Mouse (Mus musculus) forebrain, embryonic 15.5 days (tissue): ENCODE data around the gene Adat3. TPM values are rescaled to one million over a fixed set of nuclear protein-coding genes. Genes with fewer than 3 reads are reported as not detected.
A peak's percentile ranks its signal among the peaks of the same experiment; 100 is the strongest.

ENCODE experiments used
- ATAC-seq: fragments of 200-750 bp; cut with Nextera tagmentation; replicated peaks from 2 replicates; pipeline ENCODE4 v1.8.0; 2017; ENCODE audit warnings: mild to moderate bottlenecking, moderate TSS enrichment, moderate library complexity
- H3K27ac ChIP-seq: fragments of 300-500 bp; sonication (generic); replicated peaks from 2 replicates; pipeline ENCODE4 v1.5.1; 2015; ENCODE audit warnings: mild to moderate bottlenecking, inconsistent platforms
- H3K27me3 ChIP-seq: fragments of 300-500 bp; sonication (generic); 2 replicates; pipeline ENCODE4 v1.6.1; 2015; ENCODE audit warnings: inconsistent platforms
- H3K36me3 ChIP-seq: fragments of 300-500 bp; sonication (generic); 2 replicates; pipeline ENCODE4 v1.6.1; 2015; ENCODE audit warnings: mild to moderate bottlenecking, inconsistent platforms
- H3K4me1 ChIP-seq: fragments of 300-500 bp; sonication (generic); 2 replicates; pipeline ENCODE4 v1.6.1; 2015; ENCODE audit warnings: inconsistent platforms
- H3K4me2 ChIP-seq: fragments of 300-500 bp; sonication (generic); replicated peaks from 2 replicates; pipeline ENCODE4 v1.6.1; 2015; ENCODE audit warnings: mild to moderate bottlenecking, inconsistent platforms
- H3K4me3 ChIP-seq: fragments of 300-500 bp; sonication (generic); 2 replicates; pipeline ENCODE4 v1.5.1; 2015; ENCODE audit warnings: mild to moderate bottlenecking, inconsistent platforms
- H3K9ac ChIP-seq: fragments of 300-500 bp; sonication (generic); replicated peaks from 2 replicates; pipeline ENCODE4 v1.6.1; 2015; ENCODE audit warnings: mild to moderate bottlenecking, inconsistent platforms
- H3K9me3 ChIP-seq: fragments of 300-500 bp; sonication (generic); 2 replicates; pipeline ENCODE4 v1.6.1; 2016; ENCODE audit warnings: inconsistent platforms
- WGBS: fragments of 180-500 bp; shearing (Covaris S2); methylation state at CpG from one replicate; pipeline ENCODE4 v1.1.7; 2015; ENCODE audit warnings: mixed read lengths; 5-methylcytosine and 5-hydroxymethylcytosine counted together
- polyA plus RNA-seq: library from polyadenylated mRNA; unstranded; fragments of >200 nt; fragmentation: Nextera tagmentation; extraction: Ambion mirVana; gene quantifications from 2 replicates; pipeline ENCODE4 v1.2.1, GENCODE M21; 2015

The Adat3 gene
- polyA plus RNA-seq, 1 experiment from 2014 or later, result 4.5 TPM

- 39% methylated on average over 8 of the region's 8 CpGs for WGBS
- Histone ChIP-seq H3K27ac (no peak overlapping the region), H3K9ac (no peak overlapping the region), H3K9me3 (no peaks in the 10 kb centered on the region), H3K4me1 (peaks cover 24% of the 10 kb centered on the region), H3K4me2 (no peak overlapping the region), H3K4me3 (no peak overlapping the region), H3K27me3 (no peaks in the 10 kb centered on the region), H3K36me3 (peaks cover 16% of the 10 kb centered on the region)
- ATAC-seq, result no peak
Measured at GRCm38 (mm10) chr10:80619465-80620244, 17.0 kb downstream of the Adat3 start.

GRCm38 (mm10) chr10:80620365-80620764, 17.7 kb downstream of the Adat3 start:
- no peak overlapping the region for H3K9ac ChIP-seq
- peaks cover 9% of the 10 kb centered on the region for H3K36me3 ChIP-seq
- H3K9me3 ChIP-seq, result no peaks in the 10 kb centered on the region
- WGBS, result 85% methylated on average over 9 of the region's 9 CpGs
- no peak overlapping the region for H3K27ac ChIP-seq
- H3K27me3 ChIP-seq, result no peaks in the 10 kb centered on the region
- no peak for ATAC-seq
- H3K4me2 ChIP-seq, result no peak overlapping the region
- no peak overlapping the region for H3K4me3 ChIP-seq
- H3K4me1 ChIP-seq, result peaks cover 29% of the 10 kb centered on the region

- peaks cover 29% of the 10 kb centered on the region for H3K4me1 ChIP-seq
- H3K27me3 ChIP-seq, result no peaks in the 10 kb centered on the region
- ATAC-seq, result no peak
- peak overlapping the region; percentile 55 for H3K9ac ChIP-seq
- peak overlapping the region; percentile 100 for H3K27ac ChIP-seq
- peaks cover 2% of the 10 kb centered on the region; the same call in 1 of the 2 replicates for H3K36me3 ChIP-seq
- H3K4me2 ChIP-seq, result peak overlapping the region; percentile 63
- 54% methylated on average over 16 of the region's 16 CpGs for WGBS
- H3K9me3 ChIP-seq, result no peaks in the 10 kb centered on the region
- peak overlapping the region; percentile 84 for H3K4me3 ChIP-seq
Measured at GRCm38 (mm10) chr10:80620796-80621689, 18.4 kb downstream of the Adat3 start.

- H3K9ac ChIP-seq, result peak overlapping the region; percentile 55
- H3K4me1 ChIP-seq, result peaks cover 29% of the 10 kb centered on the region
- peak overlapping the region; percentile 100 for H3K27ac ChIP-seq
- WGBS, result 3% methylated on average over 9 of the region's 9 CpGs
- peak overlapping the region; percentile 84 for H3K4me3 ChIP-seq
- no peaks in the 10 kb centered on the region for H3K36me3 ChIP-seq
- peak; percentile 0; the same call in 1 of the 2 replicates for ATAC-seq
- H3K4me2 ChIP-seq, result peak overlapping the region; percentile 63
- no peaks in the 10 kb centered on the region for H3K27me3 ChIP-seq
- H3K9me3 ChIP-seq, result no peaks in the 10 kb centered on the region
Measured at GRCm38 (mm10) chr10:80621690-80621939, 18.9 kb downstream of the Adat3 start.

- Histone ChIP-seq H3K9me3 (no peaks in the 10 kb centered on the region), H3K4me2 (peak overlapping the region; percentile 63), H3K4me1 (peaks cover 29% of the 10 kb centered on the region), H3K27me3 (no peaks in the 10 kb centered on the region), H3K9ac (peak overlapping the region; percentile 55), H3K36me3 (no peaks in the 10 kb centered on the region), H3K27ac (peak overlapping the region; percentile 100), H3K4me3 (peak overlapping the region; percentile 84)
- peak; percentile 96 for ATAC-seq
- under 1% methylated on average over 64 of the region's 64 CpGs for WGBS
Measured at GRCm38 (mm10) chr10:80621940-80622660, 19.4 kb downstream of the Adat3 start.

GRCm38 (mm10) chr10:80622661-80623456, 20.2 kb downstream of the Adat3 start, which contains the start of gene Csnk1g2:
Gene Csnk1g2 (plus strand): TSS chr10:80622838.
- H3K4me2 ChIP-seq, result peak within 1 kb of the TSS; percentile 92
- peak within 1 kb of the TSS; percentile 84 for H3K4me3 ChIP-seq
- ATAC-seq, result peak; percentile 9
- H3K9me3 ChIP-seq, result no peaks in the 10 kb centered on the region
- no peaks in the 10 kb centered on the region for H3K36me3 ChIP-seq
- peak within 1 kb of the TSS; percentile 100 for H3K27ac ChIP-seq
- peak within 1 kb of the TSS; percentile 88 for H3K9ac ChIP-seq
- peaks cover 29% of the 10 kb centered on the region for H3K4me1 ChIP-seq
- no peaks in the 10 kb centered on the region for H3K27me3 ChIP-seq
- WGBS, result 1% methylated on average over 65 of the region's 85 CpGs

- H3K4me3 ChIP-seq, result peak overlapping the region; percentile 84
- peaks cover 30% of the 10 kb centered on the region for H3K4me1 ChIP-seq
- WGBS, result 18% methylated on average over 15 of the region's 15 CpGs
- peak overlapping the region; percentile 88 for H3K9ac ChIP-seq
- H3K36me3 ChIP-seq, result no peaks in the 10 kb centered on the region
- peak overlapping the region; percentile 100 for H3K27ac ChIP-seq
- peak overlapping the region; percentile 92 for H3K4me2 ChIP-seq
- no peak for ATAC-seq
- H3K27me3 ChIP-seq, result no peaks in the 10 kb centered on the region
- H3K9me3 ChIP-seq, result no peaks in the 10 kb centered on the region
Measured at GRCm38 (mm10) chr10:80623457-80624191, 20.9 kb downstream of the Adat3 start.

- no peaks in the 10 kb centered on the region for H3K36me3 ChIP-seq
- 92% methylated on average over 4 of the region's 4 CpGs for WGBS
- no peaks in the 10 kb centered on the region for H3K27me3 ChIP-seq
- H3K4me2 ChIP-seq, result no peak overlapping the region
- no peaks in the 10 kb centered on the region for H3K9me3 ChIP-seq
- no peak for ATAC-seq
- H3K4me1 ChIP-seq, result peaks cover 36% of the 10 kb centered on the region
- no peak overlapping the region for H3K4me3 ChIP-seq
- H3K9ac ChIP-seq, result no peak overlapping the region
- H3K27ac ChIP-seq, result no peak overlapping the region
Measured at GRCm38 (mm10) chr10:80625764-80626163, 23.1 kb downstream of the Adat3 start.

- ATAC-seq, result no peak
- Histone ChIP-seq H3K4me3 (no peak overlapping the region), H3K4me1 (peaks cover 29% of the 10 kb centered on the region), H3K9ac (no peak overlapping the region), H3K9me3 (no peaks in the 10 kb centered on the region), H3K36me3 (no peaks in the 10 kb centered on the region), H3K27me3 (no peaks in the 10 kb centered on the region), H3K27ac (no peak overlapping the region), H3K4me2 (no peak overlapping the region)
- 63% methylated on average over 2 of the region's 2 CpGs for WGBS
Measured at GRCm38 (mm10) chr10:80627685-80628084, 25.0 kb downstream of the Adat3 start.

- H3K4me1 ChIP-seq, result peaks cover 19% of the 10 kb centered on the region
- H3K27me3 ChIP-seq, result no peaks in the 10 kb centered on the region
- ATAC-seq, result no peak
- H3K36me3 ChIP-seq, result 0 out of 2 replicates have a peak, but pooled peaks cover under 1% of the 10 kb centered on the region
- H3K9ac ChIP-seq, result no peak overlapping the region
- WGBS, result 85% methylated on average over 9 of the region's 9 CpGs
- H3K4me2 ChIP-seq, result no peak overlapping the region
- no peaks in the 10 kb centered on the region for H3K9me3 ChIP-seq
- H3K27ac ChIP-seq, result no peak overlapping the region
- no peak overlapping the region for H3K4me3 ChIP-seq
Measured at GRCm38 (mm10) chr10:80628925-80629324, 26.2 kb downstream of the Adat3 start.

GRCm38 (mm10) chr10:80635345-80635744, 32.7 kb downstream of the Adat3 start:
- H3K27me3 ChIP-seq, result no peaks in the 10 kb centered on the region
- H3K9me3 ChIP-seq, result no peaks in the 10 kb centered on the region
- no peak for ATAC-seq
- no peak overlapping the region for H3K27ac ChIP-seq
- H3K4me2 ChIP-seq, result no peak overlapping the region
- WGBS, result 90% methylated on average over 6 of the region's 6 CpGs
- H3K4me3 ChIP-seq, result no peak overlapping the region
- H3K9ac ChIP-seq, result no peak overlapping the region
- peaks cover 61% of the 10 kb centered on the region for H3K36me3 ChIP-seq
- no peaks in the 10 kb centered on the region for H3K4me1 ChIP-seq
